Mouse (Mus musculus): Measurements from ENCODE around the gene A430078G23Rik. TPM values are rescaled to one million over a fixed set of nuclear protein-coding genes. Genes with fewer than 3 reads are reported as not detected.
A peak's percentile ranks its signal among the peaks of the same experiment; 100 is the strongest.

The A430078G23Rik gene
- total RNA-seq, 2 experiments from 2014 or later: 1.3 to 3.5 TPM

GRCm38 (mm10) chr8:3346691-3347413 is 6.4 kb upstream of the A430078G23Rik start:
- ATAC-seq (replicated peaks; ENCODE audit: low FRiP score, poor library complexity, severe bottlenecking): no peak

DNA sequence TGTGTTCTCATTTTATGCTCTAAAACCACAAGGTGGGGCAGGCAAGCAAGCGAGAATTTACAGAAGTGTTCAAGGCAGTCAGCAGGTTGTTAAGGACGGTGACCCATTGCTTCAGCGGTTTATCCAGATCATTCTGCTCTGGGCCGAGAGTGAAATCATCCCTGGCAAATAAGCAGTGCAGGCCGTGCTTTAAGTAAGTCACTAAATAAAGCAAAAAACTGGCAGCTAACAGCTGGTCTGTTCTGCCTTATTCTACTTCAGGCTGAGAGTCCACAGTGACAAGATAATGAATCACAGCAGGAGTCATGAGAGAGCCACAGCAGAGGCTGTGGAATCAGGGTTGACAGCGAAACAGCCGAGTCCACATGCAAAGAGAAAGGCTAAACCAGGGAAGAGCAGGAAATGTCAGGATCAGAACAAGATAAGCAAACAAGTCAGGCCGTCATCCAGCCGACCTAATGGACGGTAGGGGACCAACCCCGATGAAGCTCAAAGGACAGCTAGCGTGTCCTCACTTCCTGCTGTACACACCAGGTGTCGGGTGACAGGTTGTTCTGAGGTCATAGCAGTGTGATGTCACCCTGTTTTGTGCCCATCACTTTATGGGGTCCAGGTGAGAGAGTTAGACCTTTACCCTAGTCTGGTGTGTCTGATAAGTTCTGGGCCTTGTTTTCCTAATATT is 4.9 kb upstream of the A430078G23Rik start:
- ATAC-seq (replicated peaks; ENCODE audit: low FRiP score, poor library complexity, severe bottlenecking): no peak

DNA sequence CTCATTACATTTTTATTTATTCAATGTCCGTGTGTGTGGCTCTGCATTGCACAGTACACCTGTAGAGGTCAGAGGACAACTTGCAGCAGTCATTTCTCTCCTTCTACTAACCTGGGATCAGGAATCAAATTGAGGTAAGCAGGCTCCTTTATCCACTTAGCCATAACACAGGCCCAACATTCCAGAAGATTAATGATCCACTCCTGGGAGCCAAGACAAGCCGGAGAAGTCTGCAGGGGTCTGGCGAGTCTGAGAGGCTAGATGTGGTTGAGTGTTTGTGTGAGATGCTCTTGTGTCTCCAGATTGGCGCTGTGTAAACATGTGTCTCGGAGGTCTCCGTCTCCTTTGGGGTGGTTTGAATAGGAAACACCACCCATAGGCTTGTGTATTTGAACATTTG is 2.5 kb upstream of the A430078G23Rik start:
- ATAC-seq (replicated peaks; ENCODE audit: low FRiP score, poor library complexity, severe bottlenecking): no peak

- ATAC-seq (replicated peaks; ENCODE audit: low FRiP score, poor library complexity, severe bottlenecking): no peak
Observed at GRCm38 (mm10) chr8:3352715-3353114, 500 bp upstream of the A430078G23Rik start.

DNA sequence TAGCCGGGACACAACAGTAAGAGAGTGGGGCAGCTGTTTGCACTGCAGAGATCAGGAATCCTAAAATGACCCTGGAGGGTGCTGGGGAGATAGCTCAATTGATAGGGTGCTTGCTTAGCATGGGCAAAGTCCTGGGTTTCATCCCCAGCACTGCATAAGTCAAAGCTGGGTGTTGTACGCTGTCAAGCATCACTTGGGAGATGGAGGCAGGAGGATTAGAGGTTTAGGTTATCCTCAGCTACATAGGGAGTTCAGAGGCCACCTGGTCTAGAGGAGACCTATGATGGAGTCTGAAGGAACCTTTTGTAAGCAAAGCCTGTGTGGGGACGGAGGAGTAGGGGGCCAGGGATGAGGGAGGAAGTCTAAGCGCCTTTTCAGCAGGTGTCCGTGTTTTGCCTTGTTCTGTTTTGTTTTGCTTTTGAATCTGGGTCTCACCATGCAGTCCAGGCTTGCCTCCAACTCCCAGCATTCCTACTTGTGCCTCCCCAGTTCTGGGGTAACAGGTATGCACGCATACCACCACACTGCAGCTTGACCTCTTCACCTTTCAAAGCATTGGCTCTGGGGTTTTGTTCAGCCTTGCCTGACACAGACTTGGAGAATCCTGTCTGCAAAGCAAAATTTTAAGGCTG is 712 bp downstream of the A430078G23Rik start:
- ATAC-seq (replicated peaks; ENCODE audit: low FRiP score, poor library complexity, severe bottlenecking): no peak

DNA sequence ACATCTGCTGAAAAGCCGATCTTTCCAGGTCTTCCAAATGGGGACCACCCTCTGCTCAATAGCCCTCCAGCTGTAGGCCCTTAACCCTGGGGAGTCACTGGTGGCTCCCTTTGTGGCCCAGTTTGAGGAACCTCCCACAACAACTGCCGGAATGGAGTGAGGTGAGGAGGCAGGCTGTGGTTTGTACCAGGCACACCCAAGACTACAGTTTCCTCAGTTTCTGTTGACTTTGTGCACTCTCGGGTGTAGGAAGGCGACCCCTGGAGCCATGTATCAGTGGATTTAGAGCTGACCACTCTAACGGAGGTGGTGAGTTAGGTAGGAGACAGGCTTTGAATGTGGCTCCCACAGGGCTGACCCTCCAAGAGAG is 1.2 kb downstream of the A430078G23Rik start:
- no peak for ATAC-seq (replicated peaks; ENCODE audit: low FRiP score, poor library complexity, severe bottlenecking)

DNA sequence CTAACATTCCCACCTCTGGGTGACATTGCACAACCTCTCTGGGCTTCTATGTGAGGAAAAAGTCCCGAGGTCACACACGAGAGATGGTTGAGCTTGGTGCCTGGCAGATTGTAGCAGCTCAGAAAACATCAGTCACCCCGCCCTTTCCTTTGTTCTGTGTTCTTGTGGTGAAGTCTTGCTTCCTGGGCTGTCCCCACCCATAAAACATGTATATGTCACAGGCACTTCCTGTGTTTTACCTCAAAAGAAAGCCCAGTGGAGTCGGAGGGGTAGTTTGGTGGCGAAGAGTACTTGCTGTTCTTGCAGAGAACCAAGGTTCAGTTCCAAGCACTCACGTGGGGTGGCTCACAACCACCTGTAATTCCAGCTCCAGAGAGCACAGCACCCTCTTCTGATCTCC is 2.4 kb downstream of the A430078G23Rik start:
- no peak for ATAC-seq (replicated peaks; ENCODE audit: low FRiP score, poor library complexity, severe bottlenecking)

DNA sequence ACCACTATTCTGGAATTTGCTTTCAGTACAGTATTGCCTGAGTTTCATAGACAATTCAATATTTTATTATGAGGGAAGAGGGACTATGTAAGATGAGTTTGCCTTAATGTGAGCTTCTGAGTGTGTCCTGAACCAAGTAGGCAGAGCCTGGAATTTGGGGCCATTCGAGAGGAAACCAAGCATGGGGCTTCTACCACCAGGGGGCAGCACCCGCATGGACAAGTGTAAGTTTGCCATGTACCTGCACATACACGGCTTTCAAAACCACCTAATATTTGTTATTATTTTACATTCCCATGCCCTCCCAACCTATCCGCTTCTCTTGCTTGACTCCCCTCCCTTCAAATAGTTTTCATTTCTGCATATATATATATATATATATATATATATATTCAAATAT is 4.8 kb downstream of the A430078G23Rik start:
- ATAC-seq (replicated peaks; ENCODE audit: low FRiP score, poor library complexity, severe bottlenecking): no peak; the same call in 1 of the 2 replicates

- ATAC-seq (replicated peaks; ENCODE audit: low FRiP score, poor library complexity, severe bottlenecking): no peak
Observed at GRCm38 (mm10) chr8:3367086-3367485, 13.9 kb downstream of the A430078G23Rik start.

- no peak for ATAC-seq (replicated peaks; ENCODE audit: low FRiP score, poor library complexity, severe bottlenecking)
Observed at GRCm38 (mm10) chr8:3368091-3368490, 14.9 kb downstream of the A430078G23Rik start.

DNA sequence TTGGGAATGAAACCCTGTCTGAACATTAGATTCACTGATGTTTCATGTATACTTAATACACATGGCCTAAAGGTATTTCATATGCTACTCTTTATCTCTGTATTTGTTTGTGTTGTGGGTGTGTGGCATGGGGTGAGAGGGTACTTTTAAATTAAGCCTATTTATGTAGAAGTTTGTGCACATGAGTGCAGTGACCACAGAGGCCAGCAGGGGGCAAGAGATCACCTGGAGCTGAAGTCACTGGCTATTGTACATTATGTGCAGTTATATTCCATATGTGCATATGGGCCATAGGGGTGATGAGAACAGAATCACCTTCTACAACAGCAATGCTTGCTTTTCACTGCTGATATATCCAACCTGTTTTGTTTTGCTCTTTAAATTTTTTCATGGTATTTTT is 22.5 kb downstream of the A430078G23Rik start:
- ATAC-seq (replicated peaks; ENCODE audit: low FRiP score, poor library complexity, severe bottlenecking): no peak

DNA sequence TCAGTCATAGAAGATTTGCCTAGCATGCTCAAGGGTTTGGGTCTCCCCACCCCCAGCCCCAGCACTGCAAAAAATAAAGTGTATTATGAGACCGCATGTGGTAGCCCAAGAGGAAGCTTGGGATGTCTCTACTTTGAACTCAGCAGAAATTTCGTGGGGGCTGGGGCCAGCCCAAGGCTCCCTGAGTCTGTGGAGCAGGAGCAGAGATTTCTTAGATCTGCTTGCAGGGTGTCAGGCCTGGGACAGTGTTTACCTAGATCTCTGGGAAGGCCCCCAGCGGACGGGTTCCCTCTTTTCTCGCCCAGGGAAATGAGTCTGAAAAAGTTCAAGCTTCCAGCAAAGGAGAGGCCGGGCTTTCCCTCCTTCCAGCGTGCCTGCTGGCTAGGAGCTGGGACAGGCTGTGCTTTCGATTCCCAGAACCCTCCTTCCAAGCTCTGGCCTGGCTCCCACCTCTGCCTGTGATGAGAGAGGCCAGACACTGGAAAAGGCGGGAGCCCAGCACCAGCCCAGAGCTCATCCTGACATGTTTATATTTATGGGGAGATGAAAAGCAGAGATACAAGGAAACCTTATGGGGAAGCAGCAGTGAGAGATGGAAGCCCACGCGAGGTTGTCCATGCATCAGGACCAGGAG is 23.5 kb downstream of the A430078G23Rik start:
- ATAC-seq (replicated peaks; ENCODE audit: low FRiP score, poor library complexity, severe bottlenecking): no peak

DNA sequence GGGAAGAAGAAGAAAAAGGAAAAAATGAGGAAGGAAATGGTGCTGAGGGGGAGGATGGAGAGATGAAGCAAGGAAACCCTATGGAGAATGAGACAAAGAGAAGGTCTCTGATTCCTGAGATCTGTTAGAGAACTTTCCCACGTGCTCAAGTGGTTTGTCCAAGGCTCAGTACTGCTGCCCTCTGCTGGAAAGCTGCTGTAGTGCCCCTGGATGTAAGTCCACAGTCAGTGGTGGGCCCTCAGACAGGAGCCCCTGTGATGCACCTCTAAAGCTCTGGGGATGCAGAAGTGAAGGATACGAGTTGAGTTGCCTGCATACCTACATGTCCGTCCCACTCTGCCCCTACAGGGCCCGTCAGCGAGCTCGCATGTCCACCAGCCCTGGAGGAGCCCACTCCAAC is 34.1 kb downstream of the A430078G23Rik start:
- peak; percentile 79 for ATAC-seq (replicated peaks; ENCODE audit: low FRiP score, poor library complexity, severe bottlenecking)

GRCm38 (mm10) chr8:3388591-3389338 is 35.5 kb downstream of the A430078G23Rik start:
- no peak for ATAC-seq (replicated peaks; ENCODE audit: low FRiP score, poor library complexity, severe bottlenecking)

DNA sequence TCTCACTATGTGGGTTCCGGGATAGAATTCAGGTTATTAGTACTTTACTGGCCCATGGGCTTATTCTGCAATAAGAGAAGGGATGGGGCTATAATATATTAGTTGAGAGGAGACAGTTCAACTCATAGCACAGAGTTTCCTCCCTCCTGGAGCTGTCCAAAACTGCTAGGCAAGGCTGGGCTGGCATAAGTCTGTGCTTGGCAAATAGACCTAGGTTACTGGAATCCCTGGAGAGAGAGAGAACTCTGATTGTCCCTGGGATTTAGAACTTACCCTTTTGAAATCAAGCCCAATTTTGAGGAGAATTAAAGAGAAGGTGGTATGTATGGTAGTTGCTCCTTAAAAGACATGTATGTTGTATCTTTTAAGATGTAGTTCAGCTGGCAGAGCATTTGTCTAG is 36.3 kb downstream of the A430078G23Rik start:
- ATAC-seq (replicated peaks; ENCODE audit: low FRiP score, poor library complexity, severe bottlenecking): no peak

DNA sequence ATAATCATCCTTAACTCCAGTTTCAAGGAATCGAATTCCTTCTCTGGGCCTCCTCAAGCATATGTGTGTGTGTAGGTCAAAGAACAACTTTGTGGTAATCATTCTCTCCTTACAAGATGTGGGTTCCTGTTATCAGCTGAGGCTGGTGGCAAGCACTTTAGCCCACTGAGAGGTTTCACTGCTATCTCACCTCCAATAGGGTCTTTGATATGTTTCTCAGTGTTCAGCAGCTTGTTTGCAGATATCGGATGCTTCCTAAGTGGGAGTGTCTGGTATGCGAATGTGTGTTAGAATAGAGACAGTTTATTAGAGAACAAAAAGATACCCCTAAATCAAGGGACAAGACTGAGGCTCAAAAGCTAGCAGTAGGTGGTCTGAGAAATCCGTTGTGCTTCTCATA is 39.1 kb downstream of the A430078G23Rik start:
- ATAC-seq (replicated peaks; ENCODE audit: low FRiP score, poor library complexity, severe bottlenecking): no peak

GRCm38 (mm10) chr8:3392771-3393710 is 39.8 kb downstream of the A430078G23Rik start, which contains the start of gene Arhgef18:
Gene Arhgef18, plus strand, starts transcription at chr8:3393006.
- ATAC-seq (replicated peaks; ENCODE audit: low FRiP score, poor library complexity, severe bottlenecking): peak; percentile 92

- no peak for ATAC-seq (replicated peaks; ENCODE audit: low FRiP score, poor library complexity, severe bottlenecking)
Observed at GRCm38 (mm10) chr8:3394600-3394999, 41.4 kb downstream of the A430078G23Rik start.

- ATAC-seq (replicated peaks; ENCODE audit: low FRiP score, poor library complexity, severe bottlenecking): no peak
Observed at GRCm38 (mm10) chr8:3395246-3395645, 42.0 kb downstream of the A430078G23Rik start.

All from erythroblast, adult 5-6 weeks (primary cell).